Mouse (Mus musculus) cerebellum, postnatal 36 days (tissue): Measurements from ENCODE around the gene Lrrc55.
A peak's percentile ranks its signal among the peaks of the same experiment; 100 is the strongest.
"Not testable (repeated sequence)": the region's sequence is repeated elsewhere in the genome, so short reads cannot be mapped to it uniquely, and the experiment has no call there.

ENCODE experiments used
- DNase-seq, 2 experiments: peaks; one replicate each; pipeline ENCODE4 v3.0.0; 2021 to 2022; ENCODE audit warnings: mixed read lengths in 2 of 2

Gene Lrrc55

GRCm38 (mm10) chr2:85196901-85197300 lies at the start of gene Lrrc55:
TSS of gene Lrrc55 (minus strand) at chr2:85197197.
- DNase-seq = no peak

GRCm38 (mm10) chr2:85246506-85247082 lies 49.6 kb upstream of the Lrrc55 start:
- peak; percentile 72 for DNase-seq

GRCm38 (mm10) chr2:85245737-85246136 lies 48.7 kb upstream of the Lrrc55 start:
- no peak for DNase-seq

- DNase-seq = no peak
These were observed 41.2 kb upstream of the Lrrc55 start for GRCm38 (mm10) chr2:85238068-85238667.

GRCm38 (mm10) chr2:85237231-85237630 lies 40.2 kb upstream of the Lrrc55 start:
- DNase-seq = not testable (repeated sequence)

- DNase-seq = no peak
These were observed 33.9 kb upstream of the Lrrc55 start for GRCm38 (mm10) chr2:85230771-85231511.

GRCm38 (mm10) chr2:85229606-85230005 lies 32.6 kb upstream of the Lrrc55 start:
- no peak for DNase-seq

- DNase-seq = no peak
These were observed 30.9 kb upstream of the Lrrc55 start for GRCm38 (mm10) chr2:85227816-85228335.

- no peak for DNase-seq
These were observed 27.5 kb upstream of the Lrrc55 start for GRCm38 (mm10) chr2:85224221-85225179.

GRCm38 (mm10) chr2:85216606-85217005 lies 19.6 kb upstream of the Lrrc55 start:
- DNase-seq = no peak

GRCm38 (mm10) chr2:85213746-85214145 lies 16.7 kb upstream of the Lrrc55 start:
- DNase-seq = peak; percentile 87

- no peak for DNase-seq
These were observed 12.3 kb upstream of the Lrrc55 start for GRCm38 (mm10) chr2:85209301-85209700.

- DNase-seq = no peak
These were observed 8.2 kb upstream of the Lrrc55 start for GRCm38 (mm10) chr2:85205170-85205569.

- DNase-seq = peak in 1 of 2 experiments; percentile 15
These were observed 1.3 kb upstream of the Lrrc55 start for GRCm38 (mm10) chr2:85198011-85198965.

GRCm38 (mm10) chr2:85194566-85194965 lies 2.4 kb downstream of the Lrrc55 start:
- no peak for DNase-seq

- no peak for DNase-seq
These were observed 9.3 kb downstream of the Lrrc55 start for GRCm38 (mm10) chr2:85187582-85188151.

- DNase-seq = no peak
These were observed 18.7 kb downstream of the Lrrc55 start for GRCm38 (mm10) chr2:85178139-85178800.

- DNase-seq = no peak
These were observed 23.5 kb downstream of the Lrrc55 start for GRCm38 (mm10) chr2:85173545-85173944.

GRCm38 (mm10) chr2:85172763-85173103 lies 24.3 kb downstream of the Lrrc55 start:
- DNase-seq = no peak

- no peak for DNase-seq
These were observed 24.8 kb downstream of the Lrrc55 start for GRCm38 (mm10) chr2:85172071-85172762.
